Mouse (Mus musculus): ENCODE measurements around the gene Hspa1l. TPM values are rescaled to one million over a fixed set of nuclear protein-coding genes. Genes with fewer than 3 reads are reported as not detected.
"Not testable (repeated sequence)": the region's sequence is repeated elsewhere in the genome, so short reads cannot be mapped to it uniquely, and the experiment has no call there.

Gene Hspa1l
- polyA plus RNA-seq, 1 experiment from 2014 or later = 4.2 TPM

DNA sequence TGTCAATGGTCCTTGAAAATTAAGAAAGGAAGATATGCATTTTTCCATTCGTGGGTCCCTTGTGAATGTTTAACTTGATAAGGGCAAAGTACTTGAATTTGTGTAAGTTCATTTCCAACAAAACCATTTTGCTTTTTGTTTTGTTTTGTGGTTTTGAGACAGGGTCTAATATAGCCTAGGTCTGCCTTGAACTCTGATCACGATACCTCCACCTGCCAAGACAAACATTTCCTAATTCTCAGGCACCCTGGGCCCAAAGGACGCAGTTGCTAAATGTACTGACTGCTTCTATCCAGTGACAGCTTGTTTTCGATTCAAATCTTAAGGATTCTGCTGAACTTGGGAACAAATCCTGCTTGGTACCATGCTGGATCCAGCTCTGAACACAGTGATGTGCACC is 7.1 kb downstream of the Hspa1l start:
- WGBS = 94% methylated on average over 4 of the region's 4 CpGs
- H3K27me3 ChIP-seq (ENCODE audit: control insufficient read depth, insufficient read depth, low read length) = no peaks in the 10 kb centered on the region
- H3K4me1 ChIP-seq (ENCODE audit: control insufficient read depth, insufficient read depth, low read length) = peaks cover 10% of the 10 kb centered on the region
- no peak overlapping the region for H3K4me2 ChIP-seq (ENCODE audit: low read depth, low read length)
- H3K27ac ChIP-seq (ENCODE audit: low read length) = no peak overlapping the region
- H3K4me3 ChIP-seq (ENCODE audit: low read length) = no peak overlapping the region
- no peak for ATAC-seq (replicated peaks; ENCODE audit: extremely low read depth, insufficient read depth, low FRiP score)
- H3K9ac ChIP-seq (ENCODE audit: low read length) = no peak overlapping the region
- H3K9me3 ChIP-seq (replicated peaks; ENCODE audit: control insufficient read depth, low read length) = no peaks in the 10 kb centered on the region
- H3K36me3 ChIP-seq (ENCODE audit: control insufficient read depth, insufficient read depth) = no peaks in the 10 kb centered on the region

DNA sequence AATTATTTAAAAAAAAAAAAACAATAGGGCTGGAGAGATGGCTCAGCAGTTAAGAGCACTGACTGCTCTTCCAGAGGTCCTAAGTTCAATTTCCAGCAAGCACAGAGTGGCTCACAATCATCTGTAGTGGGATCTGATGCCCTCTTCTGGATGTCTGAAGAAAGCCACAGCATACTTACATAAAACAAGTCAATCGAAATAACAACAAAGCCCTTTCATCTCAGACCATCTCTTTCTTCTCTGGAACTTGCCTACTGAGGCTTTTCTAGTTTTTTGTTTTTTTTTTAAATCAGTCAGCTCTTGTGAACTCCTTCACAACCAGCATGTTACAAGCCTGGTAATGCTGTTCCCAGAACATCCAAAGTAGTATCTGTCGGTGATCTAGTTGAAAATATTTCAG is 8.2 kb downstream of the Hspa1l start:
- H3K9me3 ChIP-seq (replicated peaks; ENCODE audit: control insufficient read depth, low read length) = no peaks in the 10 kb centered on the region
- peaks cover 4% of the 10 kb centered on the region for H3K36me3 ChIP-seq (ENCODE audit: control insufficient read depth, insufficient read depth)
- 10% methylated on average over 2 of the region's 2 CpGs for WGBS
- H3K9ac ChIP-seq (ENCODE audit: low read length) = peak overlapping the region; percentile 89
- H3K27me3 ChIP-seq (ENCODE audit: control insufficient read depth, insufficient read depth, low read length) = no peaks in the 10 kb centered on the region
- no peak overlapping the region for H3K27ac ChIP-seq (ENCODE audit: low read length)
- peaks cover 10% of the 10 kb centered on the region for H3K4me1 ChIP-seq (ENCODE audit: control insufficient read depth, insufficient read depth, low read length)
- peak overlapping the region; percentile 83 for H3K4me2 ChIP-seq (ENCODE audit: low read depth, low read length)
- H3K4me3 ChIP-seq (ENCODE audit: low read length) = peak overlapping the region; percentile 60
- ATAC-seq (replicated peaks; ENCODE audit: extremely low read depth, insufficient read depth, low FRiP score) = no peak

GRCm38 (mm10) chr17:34981690-34982180 is 9.2 kb downstream of the Hspa1l start, which contains the start of gene Lsm2:
TSS of gene Lsm2 (plus strand) at chr17:34981862.
- Histone ChIP-seq H3K27me3 (ENCODE audit: control insufficient read depth, insufficient read depth, low read length) (no peaks in the 10 kb centered on the region), H3K4me2 (ENCODE audit: low read depth, low read length) (peak within 1 kb of the TSS; percentile 83), H3K9me3 (replicated peaks; ENCODE audit: control insufficient read depth, low read length) (no peaks in the 10 kb centered on the region), H3K36me3 (ENCODE audit: control insufficient read depth, insufficient read depth) (peaks cover 14% of the 10 kb centered on the region), H3K9ac (ENCODE audit: low read length) (peak within 1 kb of the TSS; percentile 89), H3K4me3 (ENCODE audit: low read length) (peak within 1 kb of the TSS; percentile 60), H3K4me1 (ENCODE audit: control insufficient read depth, insufficient read depth, low read length) (peaks cover 10% of the 10 kb centered on the region), H3K27ac (ENCODE audit: low read length) (peak within 1 kb of the TSS; percentile 94)
- ATAC-seq (replicated peaks; ENCODE audit: extremely low read depth, insufficient read depth, low FRiP score) = peak; percentile 95
- under 1% methylated on average over 58 of the region's 58 CpGs for WGBS

DNA sequence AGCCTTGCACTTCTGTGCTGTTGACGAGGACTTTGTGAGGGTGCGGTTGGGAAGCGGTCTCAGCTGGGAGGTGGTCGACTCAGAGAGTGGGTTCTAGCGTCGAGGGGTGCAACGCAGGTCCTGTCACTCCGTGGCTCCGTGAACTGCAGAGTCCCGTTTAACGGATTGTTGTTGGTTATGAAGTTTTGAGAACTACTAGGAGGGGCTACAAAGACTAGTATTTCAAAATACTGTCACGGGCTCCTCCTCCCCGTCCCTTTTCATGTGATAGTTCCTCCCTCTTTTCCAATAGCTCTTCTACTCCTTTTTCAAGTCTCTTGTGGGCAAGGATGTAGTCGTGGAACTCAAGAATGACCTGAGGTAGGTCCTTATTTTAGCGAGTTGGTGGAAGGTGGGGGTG is 9.8 kb downstream of the Hspa1l start:
- Histone ChIP-seq H3K9ac (ENCODE audit: low read length) (peak overlapping the region; percentile 89), H3K4me1 (ENCODE audit: control insufficient read depth, insufficient read depth, low read length) (peaks cover 10% of the 10 kb centered on the region), H3K4me2 (ENCODE audit: low read depth, low read length) (peak overlapping the region; percentile 83), H3K27ac (ENCODE audit: low read length) (peak overlapping the region; percentile 94), H3K4me3 (ENCODE audit: low read length) (peak overlapping the region; percentile 60), H3K9me3 (replicated peaks; ENCODE audit: control insufficient read depth, low read length) (no peaks in the 10 kb centered on the region), H3K36me3 (ENCODE audit: control insufficient read depth, insufficient read depth) (peaks cover 14% of the 10 kb centered on the region), H3K27me3 (ENCODE audit: control insufficient read depth, insufficient read depth, low read length) (no peaks in the 10 kb centered on the region)
- ATAC-seq (replicated peaks; ENCODE audit: extremely low read depth, insufficient read depth, low FRiP score) = no peak
- WGBS = under 1% methylated on average over 15 of the region's 15 CpGs

DNA sequence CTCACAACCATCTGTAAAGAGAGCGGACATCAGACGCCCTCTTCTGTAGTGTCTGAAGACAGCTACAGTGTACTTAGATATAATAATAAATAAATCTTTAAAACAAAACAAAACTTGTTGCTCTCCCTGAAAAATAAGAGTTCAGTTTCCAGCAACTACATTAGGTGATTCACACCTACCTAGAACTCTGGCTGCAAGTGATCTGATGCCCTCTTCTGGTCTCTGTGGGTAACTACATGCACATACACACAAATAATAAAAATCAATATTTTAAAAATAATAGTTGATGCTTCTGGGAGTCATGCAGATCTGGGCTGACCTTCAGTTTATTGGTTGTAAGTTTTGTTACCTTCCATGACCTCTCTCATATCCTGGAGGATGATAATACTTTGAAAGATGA is 11.7 kb downstream of the Hspa1l start:
- peaks cover 10% of the 10 kb centered on the region for H3K4me1 ChIP-seq (ENCODE audit: control insufficient read depth, insufficient read depth, low read length)
- H3K4me2 ChIP-seq (ENCODE audit: low read depth, low read length) = no peak overlapping the region
- no peak overlapping the region for H3K9ac ChIP-seq (ENCODE audit: low read length)
- peaks cover 14% of the 10 kb centered on the region for H3K36me3 ChIP-seq (ENCODE audit: control insufficient read depth, insufficient read depth)
- H3K9me3 ChIP-seq (replicated peaks; ENCODE audit: control insufficient read depth, low read length) = no peaks in the 10 kb centered on the region
- ATAC-seq (replicated peaks; ENCODE audit: extremely low read depth, insufficient read depth, low FRiP score) = no peak
- no peaks in the 10 kb centered on the region for H3K27me3 ChIP-seq (ENCODE audit: control insufficient read depth, insufficient read depth, low read length)
- H3K27ac ChIP-seq (ENCODE audit: low read length) = no peak overlapping the region
- 87% methylated on average over 2 of the region's 2 CpGs for WGBS
- H3K4me3 ChIP-seq (ENCODE audit: low read length) = no peak overlapping the region

DNA sequence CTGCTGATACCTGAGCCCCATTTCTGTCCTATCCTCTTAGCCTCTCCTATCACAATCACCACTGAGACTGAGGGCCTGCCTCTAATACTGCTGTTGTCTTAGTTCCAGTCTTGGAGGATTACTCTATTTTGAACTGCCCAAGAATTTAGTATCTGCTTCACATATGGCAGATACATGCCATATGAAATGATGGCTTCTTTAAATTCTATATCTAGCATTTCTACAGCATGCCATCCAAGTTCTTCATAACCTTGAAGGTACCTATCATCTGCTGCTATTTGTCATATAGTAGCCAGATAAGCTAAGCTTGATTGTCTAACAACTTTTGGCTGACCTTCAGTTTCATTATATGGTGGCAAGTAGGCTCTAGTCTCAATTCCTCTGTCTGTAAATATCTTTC is 22.2 kb downstream of the Hspa1l start:
- Histone ChIP-seq H3K27me3 (ENCODE audit: control insufficient read depth, insufficient read depth, low read length) (no peaks in the 10 kb centered on the region), H3K4me1 (ENCODE audit: control insufficient read depth, insufficient read depth, low read length) (peaks cover 16% of the 10 kb centered on the region), H3K36me3 (ENCODE audit: control insufficient read depth, insufficient read depth) (peaks cover 16% of the 10 kb centered on the region), H3K9me3 (replicated peaks; ENCODE audit: control insufficient read depth, low read length) (no peaks in the 10 kb centered on the region), H3K4me3 (ENCODE audit: low read length) (no peak overlapping the region), H3K4me2 (ENCODE audit: low read depth, low read length) (no peak overlapping the region), H3K27ac (ENCODE audit: low read length) (no peak overlapping the region), H3K9ac (ENCODE audit: low read length) (no peak overlapping the region)
- ATAC-seq (replicated peaks; ENCODE audit: extremely low read depth, insufficient read depth, low FRiP score) = no peak

GRCm38 (mm10) chr17:34995192-34995591 is 22.7 kb downstream of the Hspa1l start:
- not testable (repeated sequence) for ATAC-seq (replicated peaks; ENCODE audit: extremely low read depth, insufficient read depth, low FRiP score)

GRCm38 (mm10) chr17:34995927-34996326 is 23.4 kb downstream of the Hspa1l start:
- H3K9me3 ChIP-seq (replicated peaks; ENCODE audit: control insufficient read depth, low read length); H3K27me3 ChIP-seq (ENCODE audit: control insufficient read depth, insufficient read depth, low read length); H3K4me2 ChIP-seq (ENCODE audit: low read depth, low read length); H3K4me3 ChIP-seq (ENCODE audit: low read length); ATAC-seq (replicated peaks; ENCODE audit: extremely low read depth, insufficient read depth, low FRiP score); H3K27ac ChIP-seq (ENCODE audit: low read length); H3K9ac ChIP-seq (ENCODE audit: low read length): not testable (repeated sequence)
- Histone ChIP-seq H3K36me3 (ENCODE audit: control insufficient read depth, insufficient read depth) (peaks cover 16% of the 10 kb centered on the region), H3K4me1 (ENCODE audit: control insufficient read depth, insufficient read depth, low read length) (peaks cover 19% of the 10 kb centered on the region)
- 90% methylated on average over 4 of the region's 4 CpGs for WGBS

More at GRCm38 (mm10) chr17:34995192-34995591, 22.7 kb downstream of the Hspa1l start:
- H3K27ac ChIP-seq (ENCODE audit: low read length); H3K4me2 ChIP-seq (ENCODE audit: low read depth, low read length); H3K4me3 ChIP-seq (ENCODE audit: low read length); H3K9ac ChIP-seq (ENCODE audit: low read length); H3K27me3 ChIP-seq (ENCODE audit: control insufficient read depth, insufficient read depth, low read length); H3K9me3 ChIP-seq (replicated peaks; ENCODE audit: control insufficient read depth, low read length): not testable (repeated sequence)
- peaks cover 16% of the 10 kb centered on the region for H3K36me3 ChIP-seq (ENCODE audit: control insufficient read depth, insufficient read depth)
- 87% methylated on average over 4 of the region's 4 CpGs for WGBS
- H3K4me1 ChIP-seq (ENCODE audit: control insufficient read depth, insufficient read depth, low read length) = peaks cover 19% of the 10 kb centered on the region

DNA sequence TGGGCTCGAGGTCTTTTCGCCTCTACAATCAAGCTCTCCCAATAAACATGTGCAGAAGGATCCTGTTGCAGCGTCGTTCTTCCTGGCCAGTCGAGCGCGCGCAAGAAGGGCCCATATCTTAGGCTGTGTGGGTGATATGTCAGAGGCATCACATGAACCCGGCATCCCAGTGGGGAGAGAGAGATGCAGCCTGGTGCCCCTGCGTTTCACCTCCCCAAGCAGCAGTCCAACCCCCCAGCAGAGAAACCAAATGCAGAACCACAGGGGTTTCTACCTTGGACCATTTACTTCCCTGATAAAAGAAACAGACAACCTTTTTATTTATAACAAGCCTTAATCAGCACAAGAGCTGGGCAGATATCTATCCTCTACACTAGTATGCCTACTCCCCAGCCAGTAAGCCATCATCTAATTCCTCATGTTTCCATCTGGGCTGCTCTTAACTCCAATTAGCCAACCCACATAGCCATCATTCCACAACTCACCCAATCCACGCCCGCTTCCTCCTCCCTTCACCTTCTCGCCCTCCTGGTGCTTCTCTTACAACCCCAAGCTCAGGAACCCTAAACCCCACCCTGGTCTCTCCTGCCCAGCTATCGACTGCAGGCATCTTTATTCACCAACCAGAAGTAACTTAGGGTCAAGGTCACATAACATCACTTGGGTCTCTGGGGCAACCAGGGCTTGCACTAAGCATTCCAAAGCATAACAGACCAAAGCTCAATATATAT is 24.1 kb downstream of the Hspa1l start:
- Histone ChIP-seq H3K9ac (ENCODE audit: low read length) (no peak overlapping the region), H3K36me3 (ENCODE audit: control insufficient read depth, insufficient read depth) (peaks cover 11% of the 10 kb centered on the region), H3K4me2 (ENCODE audit: low read depth, low read length) (peak overlapping the region; percentile 40), H3K4me3 (ENCODE audit: low read length) (peak overlapping the region; percentile 6), H3K4me1 (ENCODE audit: control insufficient read depth, insufficient read depth, low read length) (peaks cover 20% of the 10 kb centered on the region), H3K27ac (ENCODE audit: low read length) (no peak overlapping the region), H3K9me3 (replicated peaks; ENCODE audit: control insufficient read depth, low read length) (no peaks in the 10 kb centered on the region), H3K27me3 (ENCODE audit: control insufficient read depth, insufficient read depth, low read length) (no peaks in the 10 kb centered on the region)
- WGBS = 83% methylated on average over 12 of the region's 14 CpGs
- ATAC-seq (replicated peaks; ENCODE audit: extremely low read depth, insufficient read depth, low FRiP score) = no peak

All from heart, embryonic 16.5 days (tissue).